Mouse (Mus musculus) MEL (cell line): ENCODE results near the gene Rpl36al. TPM values are rescaled to one million over a fixed set of nuclear protein-coding genes. Genes with fewer than 3 reads are reported as not detected.

Experiments
- DNase-seq: peaks from one replicate; pipeline ENCODE4 v3.0.0; 2011; ENCODE audit warnings: low read depth, low spot score
- H3K27ac ChIP-seq: 2 replicates; pipeline ENCODE4 v1.5.1; 2012; ENCODE audit warnings: low read depth, mild to moderate bottlenecking, control low read depth, low read length, moderate library complexity; ENCODE audit not compliant: control insufficient read depth
- H3K27me3 ChIP-seq, 2 experiments: fragments of 150-350 bp in 1 of 2; sonication (generic) in 1 of 2; 2 replicates each; pipeline ENCODE4 v1.6.1; 2012; ENCODE audit warnings: low read length in 2 of 2, mild to moderate bottlenecking in 2 of 2, improper control_type of control experiment in 1 of 2, moderate library complexity in 1 of 2; ENCODE audit not compliant: insufficient read depth in 2 of 2, control insufficient read depth in 1 of 2
- H3K36me3 ChIP-seq, 2 experiments: 2 replicates each; pipeline ENCODE4 v1.6.1; 2012 to 2014; ENCODE audit warnings: low read length in 2 of 2, improper control_type of control experiment in 1 of 2, inconsistent platforms in 1 of 2, mild to moderate bottlenecking in 1 of 2; ENCODE audit not compliant: insufficient read depth in 2 of 2, control insufficient read depth in 1 of 2
- H3K4me1 ChIP-seq, 2 experiments: fragments of 150-350 bp in 1 of 2; sonication (generic) in 1 of 2; 2 replicates each; pipeline ENCODE4 v1.6.1; 2012; ENCODE audit warnings: low read length in 2 of 2, improper control_type of control experiment in 1 of 2, mild to moderate bottlenecking in 1 of 2; ENCODE audit not compliant: insufficient read depth in 2 of 2, control insufficient read depth in 1 of 2
- H3K4me3 ChIP-seq, 2 experiments: fragments of 150-350 bp in 1 of 2; sonication (generic) in 1 of 2; 2 replicates each; pipeline ENCODE4 v1.5.1; 2012; ENCODE audit warnings: low read depth in 2 of 2, low read length in 2 of 2, mild to moderate bottlenecking in 2 of 2, moderate library complexity in 2 of 2, control low read depth in 1 of 2, improper control_type of control experiment in 1 of 2; ENCODE audit not compliant: control insufficient read depth in 1 of 2, insufficient read depth in 1 of 2
- H3K79me2 ChIP-seq: 2 replicates; pipeline ENCODE4 v1.6.1; 2012; ENCODE audit warnings: mild to moderate bottlenecking, low read length, moderate library complexity; ENCODE audit not compliant: control insufficient read depth, poor library complexity, insufficient read depth
- H3K9ac ChIP-seq: 2 replicates; pipeline ENCODE4 v1.6.1; 2012; ENCODE audit warnings: low read depth, mild to moderate bottlenecking, control low read depth, low read length, moderate library complexity; ENCODE audit not compliant: control insufficient read depth, poor library complexity, severe bottlenecking
- H3K9me3 ChIP-seq: fragments of 150-350 bp; sonication (generic); replicated peaks from 2 replicates; pipeline ENCODE4 v1.6.1; 2012; ENCODE audit warnings: mild to moderate bottlenecking, low read length, improper control_type of control experiment, moderate library complexity; ENCODE audit not compliant: insufficient read depth
- CHD2 ChIP-seq: IDR thresholded peaks from 2 replicates; pipeline ENCODE4 v1.6.1; 2011; ENCODE audit warnings: low read length, improper control_type of control experiment
- ELF1 ChIP-seq: IDR thresholded peaks from 2 replicates; pipeline ENCODE4 v1.6.1; 2014; ENCODE audit warnings: low read depth, mild to moderate bottlenecking, inconsistent platforms, low read length, improper control_type of control experiment, moderate library complexity
- EP300 ChIP-seq, 2 experiments: IDR thresholded peaks; 2 replicates each; pipeline ENCODE4 v1.6.1; 2011; ENCODE audit warnings: improper control_type of control experiment in 2 of 2, low read length in 2 of 2, low read depth in 1 of 2, mild to moderate bottlenecking in 1 of 2
- ETS1 ChIP-seq: IDR thresholded peaks from 2 replicates; pipeline ENCODE4 v1.6.1; 2012; ENCODE audit warnings: low read depth, mild to moderate bottlenecking, inconsistent platforms, low read length, improper control_type of control experiment, moderate library complexity
- GATA1 ChIP-seq: IDR thresholded peaks from 2 replicates; pipeline ENCODE4 v1.6.1; 2011; ENCODE audit warnings: low read depth, low read length, improper control_type of control experiment
- HCFC1 ChIP-seq: IDR thresholded peaks from 2 replicates; pipeline ENCODE4 v1.6.1; 2012; ENCODE audit warnings: low read depth, mild to moderate bottlenecking, inconsistent platforms, low read length, improper control_type of control experiment, moderate library complexity
- JUND ChIP-seq: IDR thresholded peaks from 2 replicates; pipeline ENCODE4 v1.6.1; 2011; ENCODE audit warnings: low read depth, mild to moderate bottlenecking, improper control_type of control experiment, low read length
- MAFK ChIP-seq: IDR thresholded peaks from 2 replicates; pipeline ENCODE4 v1.6.1; 2011; ENCODE audit warnings: low read depth, mild to moderate bottlenecking, low read length, improper control_type of control experiment, borderline replicate concordance
- MAX ChIP-seq: IDR thresholded peaks from 2 replicates; pipeline ENCODE4 v1.6.1; 2011; ENCODE audit warnings: low read length, improper control_type of control experiment
- MEF2A ChIP-seq: IDR thresholded peaks from 2 replicates; pipeline ENCODE4 v1.6.1; 2014; ENCODE audit warnings: low read depth, mild to moderate bottlenecking, inconsistent platforms, low read length, improper control_type of control experiment; ENCODE audit not compliant: poor library complexity, insufficient replicate concordance, severe bottlenecking; ENCODE audit errors: extremely low read depth
- MXI1 ChIP-seq: IDR thresholded peaks from 2 replicates; pipeline ENCODE4 v1.6.1; 2011; ENCODE audit warnings: mild to moderate bottlenecking, low read depth, low read length, improper control_type of control experiment
- MYB ChIP-seq: IDR thresholded peaks from 2 replicates; pipeline ENCODE4 v1.6.1; 2011; ENCODE audit warnings: mild to moderate bottlenecking, low read depth, low read length, improper control_type of control experiment
- NELFE ChIP-seq: IDR thresholded peaks from 2 replicates; pipeline ENCODE4 v1.6.1; 2011; ENCODE audit warnings: low read depth, low read length, improper control_type of control experiment
- NRF1 ChIP-seq: IDR thresholded peaks from 2 replicates; pipeline ENCODE4 v1.6.1; 2014; ENCODE audit warnings: low read depth, mild to moderate bottlenecking, inconsistent platforms, low read length, improper control_type of control experiment, moderate library complexity; ENCODE audit not compliant: poor library complexity, insufficient read depth, severe bottlenecking
- POLR2AphosphoS2 ChIP-seq: IDR thresholded peaks from 2 replicates; pipeline ENCODE4 v1.6.1; 2011; ENCODE audit warnings: low read length, improper control_type of control experiment
- POLR2AphosphoS5 ChIP-seq: IDR thresholded peaks from 2 replicates; pipeline ENCODE4 v1.6.1; 2012; ENCODE audit warnings: low read depth, borderline replicate concordance, mild to moderate bottlenecking, inconsistent platforms, low read length, moderate library complexity, mixed read lengths
- RCOR1 ChIP-seq: IDR thresholded peaks from 2 replicates; pipeline ENCODE4 v1.6.1; 2012; ENCODE audit warnings: low read depth, mild to moderate bottlenecking, inconsistent platforms, low read length, improper control_type of control experiment
- SIN3A ChIP-seq: IDR thresholded peaks from 2 replicates; pipeline ENCODE4 v1.6.1; 2012; ENCODE audit warnings: low read length, improper control_type of control experiment, inconsistent platforms
- USF1 ChIP-seq: IDR thresholded peaks from 2 replicates; pipeline ENCODE4 v1.6.1; 2014; ENCODE audit warnings: low read depth, mild to moderate bottlenecking, inconsistent platforms, low read length, improper control_type of control experiment, moderate library complexity
- USF2 ChIP-seq, 2 experiments: IDR thresholded peaks; 2 replicates each; pipeline ENCODE4 v1.6.1; 2011 to 2012; ENCODE audit warnings: improper control_type of control experiment in 2 of 2, low read length in 2 of 2, borderline replicate concordance in 1 of 2, inconsistent platforms in 1 of 2, low read depth in 1 of 2, mild to moderate bottlenecking in 1 of 2; ENCODE audit not compliant: insufficient read depth in 1 of 2
- ZC3H11A ChIP-seq: IDR thresholded peaks from 2 replicates; pipeline ENCODE4 v1.6.1; 2012; ENCODE audit warnings: low read depth, mild to moderate bottlenecking, inconsistent platforms, low read length, improper control_type of control experiment
- ZMIZ1 ChIP-seq: IDR thresholded peaks from 2 replicates; pipeline ENCODE4 v1.6.1; 2012; ENCODE audit warnings: low read depth, mild to moderate bottlenecking, inconsistent platforms, low read length, improper control_type of control experiment, moderate library complexity
- polyA plus RNA-seq, 2 experiments: library from polyadenylated mRNA; stranded (reverse) in 1 of 2; unstranded in 1 of 2; fragments of >175 nt in 1 of 2; fragments of >200 nt in 1 of 2; gene quantifications; 2 replicates each; pipeline versions ENCODE4 v1.2.1 to v1.2.4; 2012; ENCODE audit warnings: low replicate concordance in 2 of 2, low read depth in 1 of 2; ENCODE audit not compliant: insufficient read length in 2 of 2, insufficient read depth in 1 of 2, missing spikeins in 1 of 2
- total RNA-seq: library from RNA; depleted of rRNA; stranded (reverse); fragments of 300-350 nt; gene quantifications from 2 replicates; pipeline ENCODE4 v1.2.3, GENCODE M21; 2012

Rpl36al gene
- total and polyA plus RNA-seq, 3 experiments, result 696 to 1,318 TPM; not detected in 1

DNA sequence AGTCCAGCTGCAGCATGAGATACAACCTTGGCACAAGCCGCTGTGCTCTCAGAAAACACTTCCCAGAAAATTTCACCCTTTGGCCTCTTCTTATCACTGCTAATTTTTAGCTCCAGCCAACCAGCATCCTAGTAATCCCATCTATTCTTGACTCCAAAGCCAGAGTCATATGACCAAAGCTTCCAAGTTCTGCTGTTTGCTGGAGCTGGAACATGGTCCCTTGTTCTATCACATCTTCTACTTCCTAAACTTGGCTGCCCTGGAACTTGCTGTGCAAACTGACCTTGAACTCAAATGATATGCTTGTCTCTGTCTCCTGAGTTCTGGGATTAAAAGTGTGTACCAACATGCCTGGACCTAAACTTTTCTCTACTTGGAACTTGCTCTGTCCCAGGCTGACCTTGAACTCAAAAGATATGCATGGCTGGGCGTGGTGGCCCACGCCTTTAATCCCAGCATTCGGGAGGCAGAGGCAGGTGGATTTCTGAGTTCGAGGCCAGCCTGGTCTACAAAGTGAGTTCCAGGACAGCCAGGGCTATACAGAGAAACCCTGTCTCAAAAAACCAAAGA lies 36.6 kb downstream of the Rpl36al start:
- H3K79me2 ChIP-seq, result no peaks in the 10 kb centered on the region
- H3K27ac ChIP-seq, result no peak overlapping the region
- H3K9me3 ChIP-seq, result no peaks in the 10 kb centered on the region
- H3K9ac ChIP-seq, result no peak overlapping the region
- no peaks in the 10 kb centered on the region for H3K27me3 ChIP-seq
- H3K4me3 ChIP-seq, result no peak overlapping the region
- no peaks in the 10 kb centered on the region for H3K36me3 ChIP-seq
- H3K4me1 ChIP-seq, result peaks cover 0 to 5% of the 10 kb centered on the region in 2 experiments; a peak in 2 of 4 replicates
- TF ChIP-seq HCFC1, result no peak
- no peak for TF ChIP-seq GATA1
- no peak for TF ChIP-seq EP300 (IDR thresholded peaks at IDR 0.05; ENCODE audit: low read depth in 1 of 2, low read length in 2 of 2)
- no peak for TF ChIP-seq USF1
- TF ChIP-seq POLR2AphosphoS2, result no peak
- TF ChIP-seq NRF1, result no peak
- no peak for TF ChIP-seq RCOR1
- TF ChIP-seq MEF2A, result no peak
- no peak for DNase-seq

DNA sequence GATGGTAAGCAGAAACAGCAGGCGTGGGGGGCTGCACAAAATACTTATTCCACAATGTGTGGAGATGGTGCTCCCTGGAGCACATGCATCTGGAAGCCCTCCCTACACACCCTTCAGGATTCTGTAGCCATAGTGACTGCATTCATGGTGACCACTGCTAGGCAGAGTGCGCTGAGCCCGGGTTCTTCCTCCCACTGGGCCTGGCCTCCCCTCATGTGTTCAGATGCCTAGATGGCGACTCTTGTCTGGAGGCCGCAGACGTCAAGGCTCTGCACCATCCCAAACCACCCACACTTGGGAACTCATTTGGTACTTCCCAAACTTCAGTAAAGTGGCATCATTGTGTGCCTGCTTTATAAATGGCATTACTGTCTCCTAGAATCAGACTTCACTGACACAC lies 40.4 kb downstream of the Rpl36al start:
- no peak for DNase-seq
- Histone ChIP-seq H3K36me3 (no peaks in the 10 kb centered on the region), H3K27me3 (no peaks in the 10 kb centered on the region), H3K9me3 (no peaks in the 10 kb centered on the region), H3K4me3 (no peak overlapping the region), H3K9ac (no peak overlapping the region), H3K27ac (no peak overlapping the region), H3K79me2 (no peaks in the 10 kb centered on the region), H3K4me1 (peaks cover 0 to 5% of the 10 kb centered on the region in 2 experiments; a peak in 2 of 4 replicates)
- TF ChIP-seq POLR2AphosphoS5, result no peak
- no peak for TF ChIP-seq MYB
- no peak for TF ChIP-seq JUND
- TF ChIP-seq ETS1, result no peak

DNA sequence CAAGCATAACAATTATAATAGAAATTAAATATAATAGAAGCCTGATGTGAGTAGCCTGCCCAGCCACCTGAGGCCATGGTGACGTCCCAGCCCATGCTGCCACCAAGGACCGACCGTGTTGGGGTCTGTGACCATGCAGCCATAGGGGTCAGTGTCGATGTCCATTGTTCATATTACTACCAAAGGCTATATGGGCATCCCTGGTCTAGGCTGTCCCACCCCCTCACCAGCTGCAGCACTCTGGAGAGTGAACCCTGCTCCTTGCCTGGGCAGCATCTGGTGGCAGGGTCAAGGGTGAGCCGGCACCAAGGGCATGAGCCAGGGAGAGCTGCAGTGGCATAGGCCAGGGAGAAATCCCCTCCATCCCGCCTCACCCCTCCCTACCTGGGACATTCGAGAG lies 44.0 kb downstream of the Rpl36al start:
- Histone ChIP-seq H3K27ac (no peak overlapping the region), H3K9ac (no peak overlapping the region), H3K79me2 (no peaks in the 10 kb centered on the region), H3K4me3 (no peak overlapping the region), H3K9me3 (no peaks in the 10 kb centered on the region), H3K36me3 (no peaks in the 10 kb centered on the region), H3K27me3 (peaks cover 0 to 6% of the 10 kb centered on the region in 2 experiments; a peak in 2 of 4 replicates), H3K4me1 (no peaks in the 10 kb centered on the region)
- no peak for TF ChIP-seq SIN3A
- no peak for TF ChIP-seq MXI1
- no peak for TF ChIP-seq EP300 (IDR thresholded peaks at IDR 0.05; ENCODE audit: low read depth in 1 of 2, low read length in 2 of 2)
- TF ChIP-seq MAFK, result no peak
- no peak for TF ChIP-seq CHD2
- TF ChIP-seq MAX, result no peak
- TF ChIP-seq ZMIZ1, result no peak
- TF ChIP-seq ZC3H11A, result no peak
- no peak for TF ChIP-seq ELF1
- TF ChIP-seq USF2 (IDR thresholded peaks at IDR 0.05; ENCODE audit: borderline replicate concordance in 1 of 2, insufficient read depth in 1 of 2, low read depth in 1 of 2, low read length in 2 of 2), result no peak
- no peak for TF ChIP-seq NELFE
- DNase-seq, result no peak
